Mouse (Mus musculus) liver, adult 2 months (tissue): ENCODE measurements at regions not wholly inside any gene's neighbourhood (a gene's known extent, or its start where the extent isn't known, plus 50 kb on each side); places are given as distances from the start of the nearest gene placed in this dataset.

Experiments
- CTCF ChIP-seq: fragments of 200-500 bp; IDR thresholded peaks from 2 replicates; pipeline ENCODE4 v1.5.1; 2011; ENCODE audit warnings: low read depth, low read length, control low read depth
- POLR2A ChIP-seq: fragments of 200-500 bp; IDR thresholded peaks from 2 replicates; pipeline ENCODE4 v1.6.1; 2011; ENCODE audit warnings: low read length, control low read depth; ENCODE audit not compliant: insufficient read depth; ENCODE audit errors: extremely low read depth

DNA sequence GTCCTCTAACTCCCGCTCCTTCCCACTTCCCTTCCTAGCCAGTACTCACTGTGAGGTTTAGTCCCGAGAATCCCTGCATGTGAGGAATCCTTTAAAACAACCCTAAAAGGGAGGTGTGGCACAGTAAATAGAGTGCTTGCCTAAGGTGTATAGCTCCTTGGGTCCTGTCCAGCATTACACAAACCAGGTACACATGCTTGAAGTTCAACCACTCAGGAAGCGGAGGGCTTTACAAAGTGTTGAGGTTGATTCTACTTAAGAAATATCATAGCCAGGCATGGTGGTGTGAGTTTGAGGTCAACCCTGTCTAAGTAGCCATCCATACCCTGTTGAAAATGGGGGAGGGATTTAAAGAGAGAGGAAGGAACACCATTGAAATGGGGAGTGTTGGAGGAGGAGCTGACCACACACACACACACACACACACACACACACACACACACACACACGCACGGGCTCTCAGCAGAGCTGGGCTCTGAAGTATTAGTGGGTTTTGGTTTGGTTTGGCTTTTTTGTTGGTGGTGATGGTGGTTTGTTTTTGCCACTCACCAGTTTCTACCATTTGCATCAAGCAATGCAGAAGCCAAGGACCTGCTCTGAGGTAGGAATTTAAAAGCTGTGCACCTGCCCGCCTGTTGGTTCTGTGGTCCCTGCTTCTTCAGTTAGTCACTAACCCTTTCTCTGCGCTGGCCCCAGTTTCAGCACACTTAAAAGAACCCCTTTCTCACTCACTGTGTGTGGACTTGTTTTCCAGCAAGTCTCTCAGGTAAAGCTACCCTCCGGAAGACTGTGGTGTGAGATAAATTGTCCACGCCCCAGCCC, 69.0 kb upstream of the Rpl10-ps3 start:
- no peak for TF ChIP-seq POLR2A
- no peak for TF ChIP-seq CTCF
